ENCODE assay signal across 7 mouse cellular contexts in genomic region chr7:136010013-136010412, GRCm38 (mm10).
DNase-seq lines count a peak whose midpoint lies in the region; ATAC-seq and TF ChIP-seq lines count a peak whose summit lies in the region.

No protein-coding gene starts in this region.

- no peak for DNase-seq in Patski (ENCODE audit: low read depth, low spot score)
- DNase-seq in cerebellum, postnatal 25 days: peak; percentile 16 to 55
- peak; percentile 80 for DNase-seq in gastrocnemius, adult 2 months
- peak; percentile 71 to 84 for DNase-seq in layer of hippocampus, adult 2 months (ENCODE audit: low spot score in 2 of 2)
- DNase-seq in lung, postnatal 14 days: peak; percentile 37
- peak; percentile 39 to 72 for DNase-seq in thymus, postnatal 10 days (ENCODE audit: low spot score in 2 of 2)

- POLR2A ChIA-PET in Patski (lab: Charles Lee): interaction anchor here (0.7 kb wide), 1 partner anchor 17 kb away, joined by 3 read pairs; no protein-coding TSS in a partner anchor

- no peaks in the 10 kb centered on the region for H3K36me3 ChIP-seq in ES-Bruce4 (ENCODE audit: control insufficient read depth, insufficient read depth, low read length, poor library complexity, severe bottlenecking)

- H3K4me1 ChIP-seq in ES-Bruce4 (ENCODE audit: control insufficient read depth, insufficient read depth, low read length): no peaks in the 10 kb centered on the region

- TF ChIP-seq EP300 in ES-Bruce4 (IDR thresholded peaks at IDR 0.05; ENCODE audit: insufficient read depth, low read depth, low read length): no peak

- H3K27ac ChIP-seq in ES-Bruce4 (ENCODE audit: insufficient read depth, low read length): no peak overlapping the region
- no peak overlapping the region for H3K27ac ChIP-seq in gastrocnemius, adult 2 months
- no peak overlapping the region for H3K27ac ChIP-seq in layer of hippocampus, adult 2 months

- H3K4me3 ChIP-seq in ES-Bruce4 (ENCODE audit: low read depth, low read length): no peak overlapping the region
- H3K4me3 ChIP-seq in gastrocnemius, adult 2 months: no peak overlapping the region
- no peak overlapping the region for H3K4me3 ChIP-seq in layer of hippocampus, adult 2 months

- H3K9ac ChIP-seq in ES-Bruce4 (ENCODE audit: low read depth, poor library complexity, severe bottlenecking): no peak overlapping the region

- CTCF ChIA-PET in Patski (lab: Charles Lee): interaction anchor here (0.7 to 2.0 kb wide), 10 partner anchors 9 to 133 kb away, joined by 3 to 9 read pairs (median 4); no protein-coding TSS in a partner anchor

- H3K9me3 ChIP-seq in ES-Bruce4 (replicated peaks; ENCODE audit: control insufficient read depth, insufficient read depth, low read length, poor library complexity, severe bottlenecking): no peaks in the 10 kb centered on the region

- in situ Hi-C loops in Patski (cut with MboI; ENCODE audit: low pct_unique_long_range_greater_than_20kb): no loop called here

- intact Hi-C loops in gastrocnemius, adult 2 months (cut with DNase I): no loop called here

- ATAC-seq in Patski: peak; percentile 65

- H3K27me3 ChIP-seq in ES-Bruce4 (ENCODE audit: control insufficient read depth, insufficient read depth, low read length, poor library complexity, severe bottlenecking) (peaks cover 2% of the 10 kb centered on the region; the same call in 1 of the 2 replicates), Patski (no peaks in the 10 kb centered on the region)

- TF ChIP-seq POLR2A in ES-Bruce4 (IDR thresholded peaks at IDR 0.05; ENCODE audit: insufficient read depth, low read length): no peak

- peak; percentile 69 for TF ChIP-seq CTCF in ES-Bruce4 (IDR thresholded peaks at IDR 0.05; ENCODE audit: low read depth, low read length)
- TF ChIP-seq CTCF in Patski (IDR thresholded peaks at IDR 0.05): peak; percentile 72
- TF ChIP-seq CTCF in gastrocnemius, adult 2 months (IDR thresholded peaks at IDR 0.05): peak; percentile 66
- peak; percentile 84 for TF ChIP-seq CTCF in layer of hippocampus, adult 2 months (conservative IDR thresholded peaks at IDR 0.05)
